9 mouse cellular contexts compared by ENCODE assay signal in genomic region chr1:96846727-96847126, GRCm38 (mm10). TPM values are rescaled to one million over a fixed set of nuclear protein-coding genes. Genes with fewer than 3 reads are reported as not detected.
DNase-seq lines count a peak whose midpoint lies in the region; ATAC-seq and TF ChIP-seq lines count a peak whose summit lies in the region.
"Had no signal": no experiment of that assay in that cellular context is flagged by ENCODE, and none has a peak within 500 bp of the region (broad histone marks: within the 10 kb centered on the region; RNA-seq: fewer than 3 reads in every experiment).

No protein-coding gene starts in this region.

- H3K27me3 ChIP-seq in intestine, postnatal 0 days (replicated peaks; ENCODE audit: control insufficient read depth, insufficient read depth, low read length) = no peaks in the 10 kb centered on the region
- no peaks in the 10 kb centered on the region for H3K27me3 ChIP-seq in intestine, embryonic 16.5 days (replicated peaks; ENCODE audit: control insufficient read depth, insufficient read depth, low read length)
- H3K27me3 ChIP-seq in stomach, postnatal 0 days (ENCODE audit: control insufficient read depth, insufficient read depth, low read length) = no peaks in the 10 kb centered on the region
- H3K27me3 ChIP-seq: neural tube, embryonic 13.5 days had no signal

- no peak overlapping the region for H3K4me2 ChIP-seq in intestine, postnatal 0 days (replicated peaks; ENCODE audit: low read depth)
- H3K4me2 ChIP-seq in intestine, embryonic 16.5 days (ENCODE audit: low read depth, low read length) = no peak overlapping the region
- H3K4me2 ChIP-seq in stomach, postnatal 0 days (replicated peaks; ENCODE audit: low read depth) = no peak overlapping the region
- H3K4me2 ChIP-seq: neural tube, embryonic 13.5 days had no signal

- DNase-seq in 416B (ENCODE audit: low read depth) = peak; percentile 50
- DNase-seq in NIH3T3 (ENCODE audit: low read depth) = peak; percentile 56
- DNase-seq in stomach, postnatal 0 days (ENCODE audit: low spot score) = no peak
- no peak for DNase-seq in thymus, adult 18-20 months
- DNase-seq in heart, postnatal 4 days = no peak

- no peaks in the 10 kb centered on the region for H3K4me1 ChIP-seq in intestine, postnatal 0 days (replicated peaks; ENCODE audit: control insufficient read depth, insufficient read depth, low read length)
- H3K4me1 ChIP-seq in intestine, embryonic 16.5 days (ENCODE audit: control insufficient read depth, insufficient read depth, low read length) = no peaks in the 10 kb centered on the region
- no peaks in the 10 kb centered on the region for H3K4me1 ChIP-seq in stomach, postnatal 0 days (replicated peaks; ENCODE audit: control insufficient read depth, insufficient read depth)
- H3K4me1 ChIP-seq: neural tube, embryonic 13.5 days had no signal

- no peaks in the 10 kb centered on the region for H3K9me3 ChIP-seq in intestine, postnatal 0 days (ENCODE audit: control insufficient read depth)
- H3K9me3 ChIP-seq in intestine, embryonic 16.5 days (ENCODE audit: control insufficient read depth, low read length) = no peaks in the 10 kb centered on the region
- H3K9me3 ChIP-seq in stomach, postnatal 0 days (ENCODE audit: control insufficient read depth, low read length) = no peaks in the 10 kb centered on the region
- H3K9me3 ChIP-seq: neural tube, embryonic 13.5 days had no signal

- H3K9ac ChIP-seq in intestine, postnatal 0 days (ENCODE audit: low read depth, low read length) = no peak overlapping the region
- H3K9ac ChIP-seq in intestine, embryonic 16.5 days (ENCODE audit: low read depth, low read length) = no peak overlapping the region
- no peak overlapping the region for H3K9ac ChIP-seq in stomach, postnatal 0 days (ENCODE audit: low read length)
- H3K9ac ChIP-seq: neural tube, embryonic 13.5 days had no signal

- H3K4me3 ChIP-seq in intestine, postnatal 0 days (ENCODE audit: low read depth, low read length) = no peak overlapping the region
- no peak overlapping the region for H3K4me3 ChIP-seq in intestine, embryonic 16.5 days (ENCODE audit: low read length)
- H3K4me3 ChIP-seq in stomach, postnatal 0 days (ENCODE audit: low read depth, low read length) = no peak overlapping the region
- H3K4me3 ChIP-seq: neural tube, embryonic 13.5 days had no signal

- peak; percentile 76 for TF ChIP-seq CTCF in intestine, postnatal 0 days (IDR thresholded peaks at IDR 0.05; ENCODE audit: low read depth)
- TF ChIP-seq CTCF in stomach, postnatal 0 days (IDR thresholded peaks at IDR 0.05; ENCODE audit: low read depth) = peak; percentile 82

- TF ChIP-seq EP300 in stomach, postnatal 0 days (optimal IDR thresholded peaks at IDR 0.05) = no peak

- 2% methylated on average over 3 of the region's 3 CpGs for WGBS in intestine, postnatal 0 days
- 4% methylated on average over 3 of the region's 3 CpGs for WGBS in intestine, embryonic 16.5 days
- 1% methylated on average over 3 of the region's 3 CpGs for WGBS in stomach, postnatal 0 days

- ATAC-seq in intestine, postnatal 0 days = no peak
- ATAC-seq in intestine, embryonic 16.5 days = no peak
- ATAC-seq in granulocyte monocyte progenitor cell, adult 5-6 weeks (replicated peaks; ENCODE audit: poor library complexity, severe bottlenecking) = peak; percentile 75
- no peak for ATAC-seq in stomach, postnatal 0 days (ENCODE audit: low FRiP score, low TSS enrichment)

- H3K27ac ChIP-seq in intestine, postnatal 0 days (ENCODE audit: low read depth, low read length) = no peak overlapping the region
- H3K27ac ChIP-seq in intestine, embryonic 16.5 days (ENCODE audit: low read length) = no peak overlapping the region
- H3K27ac ChIP-seq in stomach, postnatal 0 days (replicated peaks) = no peak overlapping the region
- H3K27ac ChIP-seq: neural tube, embryonic 13.5 days had no signal

- no peaks in the 10 kb centered on the region for H3K36me3 ChIP-seq in intestine, postnatal 0 days (ENCODE audit: control insufficient read depth, insufficient read depth)
- no peaks in the 10 kb centered on the region for H3K36me3 ChIP-seq in intestine, embryonic 16.5 days (ENCODE audit: control insufficient read depth, insufficient read depth, low read length)
- H3K36me3 ChIP-seq in stomach, postnatal 0 days (ENCODE audit: control insufficient read depth, insufficient read depth, low read length) = no peaks in the 10 kb centered on the region
- H3K36me3 ChIP-seq: neural tube, embryonic 13.5 days had no signal

RNA-seq across cellular contexts. Expression of gene Slco4c1, which starts 25.2 kb away (rescaled TPM):
- polyA plus RNA-seq in intestine, postnatal 0 days (2015; fragmentation: Nextera tagmentation; extraction: Ambion mirVana) = 0.14 and 0.26 TPM in 2 replicates
- 0.02 and 0.07 TPM in 2 replicates for polyA plus RNA-seq in intestine, embryonic 16.5 days (2015; fragmentation: Nextera tagmentation; extraction: Ambion mirVana)
- total RNA-seq in granulocyte monocyte progenitor cell, adult 5-6 weeks (2014; fragmentation: Nextera tagmentation) = 0.85 and 0.92 TPM in 2 replicates
- 0.52 and 1.1 TPM in 2 replicates for total RNA-seq in granulocyte monocyte progenitor cell, adult 5-6 weeks (2017)
- polyA plus RNA-seq in stomach, postnatal 0 days (2015; fragmentation: Nextera tagmentation; extraction: Ambion mirVana) = 0.04 and 0.05 TPM in 2 replicates
- not detected for total RNA-seq in heart, postnatal 4 days (2021)

Comparison
In these comparisons a context has a peak if more than half of its experiments do, and no peak if none do; other contexts are left out.
1. DNase-seq: peak in 416B (single experiment) and NIH3T3 (single experiment); none in stomach, postnatal 0 days (single experiment), thymus, adult 18-20 months (0 of 2) and heart, postnatal 4 days (single experiment).